Mouse (Mus musculus) cerebellum, adult (tissue): Measurements from ENCODE around the gene Nle1.

Source experiments
- ATAC-seq: cut with Nextera tagmentation; 2 replicates; pipeline ENCODE4 v1.9.2; 2017; ENCODE audit warnings: mild to moderate bottlenecking, moderate library complexity, mixed read lengths; ENCODE audit not compliant: insufficient number of reproducible peaks, low FRiP score, low TSS enrichment

Nle1 gene

GRCm38 (mm10) chr11:82870173-82871030, 37.8 kb downstream of the Nle1 start:
- ATAC-seq, result peak; percentile 47

GRCm38 (mm10) chr11:82869506-82870172, 38.6 kb downstream of the Nle1 start:
- ATAC-seq, result no peak

GRCm38 (mm10) chr11:82867956-82868355, 40.3 kb downstream of the Nle1 start:
- no peak for ATAC-seq

DNA sequence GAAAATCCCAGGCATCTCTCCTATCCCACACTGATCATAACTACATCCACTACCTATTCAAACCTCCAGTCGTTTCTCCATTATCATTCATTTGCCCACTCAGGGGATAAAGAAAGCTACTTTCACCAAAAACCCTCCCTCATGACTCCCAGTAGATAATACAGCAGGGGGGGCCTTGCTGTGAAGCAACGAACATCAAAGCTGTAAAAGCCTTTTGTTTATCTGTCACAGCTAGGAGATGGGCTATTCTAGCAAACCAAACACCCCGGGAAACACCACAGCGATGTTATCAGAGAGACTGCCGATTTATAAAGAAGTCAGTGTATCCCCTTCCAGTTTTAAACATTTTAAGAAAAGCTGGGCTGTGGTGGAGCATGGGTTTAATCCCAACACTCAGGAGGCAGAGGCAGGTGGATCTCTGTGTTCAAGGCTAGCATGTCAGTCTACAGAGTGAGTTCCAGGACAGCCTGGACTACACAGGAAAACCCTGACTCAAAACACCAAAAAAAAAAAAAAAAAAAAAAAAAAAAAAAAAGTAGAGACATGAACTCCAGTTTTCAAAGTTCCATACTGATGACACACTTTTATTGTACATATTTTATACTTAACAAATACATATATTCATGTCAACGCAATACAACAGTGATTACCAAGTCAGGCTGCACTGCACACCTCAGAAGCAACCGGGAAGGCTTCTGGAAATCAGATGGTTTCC, 41.2 kb downstream of the Nle1 start:
- no peak for ATAC-seq

DNA sequence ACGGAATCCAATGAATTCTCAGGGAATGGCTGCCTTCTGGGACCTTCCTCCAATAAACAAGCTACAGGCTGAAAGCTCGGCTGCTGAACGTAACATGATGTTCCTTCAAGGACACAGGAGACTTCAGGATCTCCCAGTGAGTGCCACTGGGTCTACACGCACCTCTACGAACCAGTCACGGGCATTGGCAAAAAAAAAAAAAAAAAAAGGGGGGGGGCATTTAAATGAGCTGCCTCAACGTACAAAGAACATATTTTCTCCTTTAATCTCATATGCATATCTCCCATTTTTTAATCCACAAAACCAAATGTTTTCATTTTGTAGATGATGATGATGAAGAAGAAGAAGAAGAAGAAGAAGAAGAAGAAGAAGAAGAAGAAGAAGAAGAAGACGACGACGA, 42.3 kb downstream of the Nle1 start:
- no peak for ATAC-seq

GRCm38 (mm10) chr11:82863488-82863931, 44.7 kb downstream of the Nle1 start:
- no peak for ATAC-seq

DNA sequence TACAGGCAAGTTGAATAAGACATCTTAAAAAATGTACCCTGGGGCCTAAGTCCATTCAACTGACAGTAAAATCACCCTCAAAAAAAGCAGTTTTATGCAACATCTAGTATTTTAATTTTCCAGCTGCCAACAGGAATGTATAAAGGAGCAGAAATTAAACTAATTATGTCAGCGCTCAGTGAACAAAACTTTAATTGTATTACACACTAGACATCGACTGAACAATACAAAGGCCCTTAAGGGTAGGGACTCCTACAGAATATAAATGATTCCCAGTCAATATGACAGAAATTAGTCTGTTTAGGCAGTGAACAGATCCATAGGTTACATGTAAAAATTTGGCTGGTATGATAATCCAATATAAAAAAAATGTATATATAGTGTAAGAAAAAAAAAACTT, 45.2 kb downstream of the Nle1 start:
- no peak for ATAC-seq

GRCm38 (mm10) chr11:82862638-82863037, 45.6 kb downstream of the Nle1 start:
- no peak for ATAC-seq

DNA sequence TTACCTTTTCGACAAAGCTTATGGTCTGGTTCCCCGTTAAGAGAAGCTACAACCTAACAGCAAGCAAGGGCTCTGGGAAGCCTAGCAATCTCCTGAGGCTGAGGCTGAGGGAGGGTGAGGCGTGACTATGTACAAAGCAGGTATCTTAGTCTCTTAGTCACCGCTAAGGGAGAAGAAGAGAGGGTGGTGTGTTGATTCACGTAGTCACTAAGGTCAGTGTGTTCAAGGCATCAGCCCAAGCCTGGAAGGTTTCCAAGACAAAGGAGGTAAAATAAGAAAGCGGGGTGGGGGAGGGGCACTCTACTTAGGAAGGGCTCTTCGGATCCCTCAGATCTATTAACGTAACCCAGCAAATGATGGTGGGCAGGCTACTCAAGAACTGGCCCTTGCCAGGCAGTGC, 46.7 kb downstream of the Nle1 start:
- ATAC-seq, result no peak

DNA sequence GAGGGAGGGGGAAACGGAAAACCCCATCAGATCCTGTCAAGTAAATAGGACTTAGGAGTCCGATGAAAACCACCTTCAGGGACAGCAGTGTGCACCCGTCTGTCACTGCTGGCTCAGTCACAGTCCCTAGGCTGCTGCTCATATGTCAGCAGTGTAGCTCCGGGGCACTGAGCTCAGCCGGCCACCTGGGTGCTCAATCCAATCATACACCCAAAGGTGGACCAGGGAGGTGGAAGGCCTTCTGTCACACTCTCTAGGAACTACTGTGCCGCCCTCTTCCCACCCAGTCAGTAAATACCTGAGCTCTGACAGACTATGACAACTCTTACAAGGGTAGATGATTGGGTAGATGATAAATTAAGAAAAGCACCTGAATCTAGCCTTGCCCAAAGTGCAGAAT, 47.5 kb downstream of the Nle1 start:
- no peak for ATAC-seq

GRCm38 (mm10) chr11:82857307-82857848, 50.8 kb downstream of the Nle1 start:
- no peak for ATAC-seq

DNA sequence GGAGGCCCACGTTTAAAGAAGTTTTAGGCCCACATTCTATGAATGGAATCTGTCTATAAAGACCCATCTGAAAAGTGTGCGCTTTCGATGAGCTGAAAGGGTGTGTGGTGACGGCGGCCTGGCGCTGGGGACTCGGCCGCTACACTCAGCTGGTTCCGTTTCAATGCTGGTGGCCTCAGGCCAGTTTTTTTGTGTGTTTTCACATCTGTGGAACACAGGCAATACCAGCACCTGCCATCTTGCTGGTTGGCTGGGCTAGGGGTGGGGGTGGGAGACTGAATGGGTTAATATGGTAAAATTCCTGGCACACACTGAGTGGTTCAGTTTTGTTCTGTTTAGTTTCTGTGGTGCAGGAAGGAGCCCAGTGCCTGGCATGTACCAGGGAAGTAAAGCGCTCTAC, 52.2 kb downstream of the Nle1 start:
- no peak for ATAC-seq

- ATAC-seq, result no peak
These were observed 52.8 kb downstream of the Nle1 start for GRCm38 (mm10) chr11:82855327-82855973.

- ATAC-seq, result no peak
These were observed 54.1 kb downstream of the Nle1 start for GRCm38 (mm10) chr11:82854111-82854510.

DNA sequence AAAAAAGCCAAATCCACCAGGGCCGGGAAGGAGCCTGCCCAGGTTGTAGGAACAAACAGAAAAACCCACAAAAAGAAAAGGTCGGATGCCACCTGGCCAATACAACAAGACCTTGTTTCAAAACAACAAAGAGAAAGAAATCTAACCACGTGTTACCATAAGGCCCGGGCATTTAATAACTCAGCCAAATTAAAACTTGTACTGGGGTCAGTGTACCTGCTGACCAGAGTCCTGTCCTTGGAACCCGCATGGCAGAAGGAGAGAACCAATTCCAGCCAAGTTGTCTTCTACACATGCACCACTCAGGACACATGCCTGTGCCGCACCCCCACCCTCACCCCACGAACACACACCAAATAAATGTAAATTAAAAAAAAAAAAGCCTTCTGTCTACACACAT, 55.3 kb downstream of the Nle1 start:
- no peak for ATAC-seq

GRCm38 (mm10) chr11:82852540-82852939, 55.7 kb downstream of the Nle1 start:
- ATAC-seq, result no peak

DNA sequence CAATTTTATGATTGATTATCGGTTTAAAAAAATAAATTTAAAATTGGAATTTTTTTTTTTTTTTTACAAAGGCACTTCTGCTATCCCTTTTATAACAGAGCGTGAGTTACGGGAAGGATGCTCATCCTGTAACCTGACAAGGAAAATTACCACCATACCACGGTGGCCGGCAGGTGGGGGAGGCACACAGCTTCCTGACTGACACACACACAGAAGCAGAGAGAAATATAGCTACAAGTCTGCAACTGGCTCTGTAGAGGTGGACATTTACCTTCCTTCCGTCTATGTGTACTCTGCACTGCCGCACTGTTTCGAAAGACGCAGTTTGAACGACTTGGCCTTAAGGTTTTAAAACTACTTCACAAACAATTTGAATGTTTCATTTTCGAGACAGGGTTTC, 56.1 kb downstream of the Nle1 start:
- ATAC-seq, result no peak
